Mouse (Mus musculus) heart, postnatal 36 days (tissue): ENCODE data around the gene Pik3cd. TPM values are rescaled to one million over a fixed set of nuclear protein-coding genes. Genes with fewer than 3 reads are reported as not detected.
A peak's percentile ranks its signal among the peaks of the same experiment; 100 is the strongest.

Source experiments
- DNase-seq, 2 experiments: peaks; one replicate each; pipeline ENCODE4 v3.0.0; 2021 to 2022
- intact Hi-C: fragments of 180-260 bp; cut with DNase I; formaldehyde crosslinking; loops from one replicate; pipeline ENCODE4 v1.15.1; 2025
- total RNA-seq, 2 experiments: library from RNA; stranded (reverse); gene quantifications; 2 replicates each; pipeline ENCODE4 v1.2.3; 2021

Gene Pik3cd
- total RNA-seq, 2 experiments from 2014 or later: 4.3 to 5.9 TPM

DNA sequence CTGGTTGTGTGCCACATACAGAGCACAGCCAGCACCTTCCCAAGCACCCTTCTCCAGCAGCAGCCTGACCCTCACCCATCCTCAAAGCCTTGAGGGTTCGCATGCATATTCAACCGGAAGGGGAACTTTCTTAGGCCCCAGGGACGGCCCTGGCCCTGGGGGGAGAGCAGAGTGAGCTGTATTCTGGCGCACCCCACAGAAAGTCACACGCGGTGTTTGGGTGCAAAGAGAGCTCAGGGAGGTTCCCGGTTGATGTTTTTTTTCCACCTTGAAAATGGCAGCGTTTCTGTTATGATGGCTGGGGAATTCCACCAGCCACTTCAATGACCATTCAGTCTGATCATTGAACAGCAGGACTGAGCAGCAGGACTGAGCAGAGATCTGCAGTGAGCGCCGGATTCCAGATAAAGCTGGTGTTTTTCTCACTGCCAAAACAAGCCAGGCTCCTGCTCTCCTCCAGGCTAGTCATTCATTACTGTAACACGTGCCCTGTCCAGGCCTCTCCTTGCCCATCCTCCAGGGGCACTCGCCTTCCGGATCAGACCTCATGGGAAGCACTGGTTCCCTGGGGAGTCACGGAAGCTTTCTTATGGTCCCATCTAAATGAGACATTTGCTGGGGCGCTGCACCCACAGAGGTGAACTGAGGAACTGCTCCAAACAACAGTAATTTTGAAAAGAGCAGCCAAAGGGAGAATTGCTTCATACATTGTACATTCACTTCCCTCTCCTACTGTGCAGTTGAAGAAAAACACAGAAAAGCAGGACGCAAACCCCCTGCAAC lies 6.0 kb downstream of the Pik3cd start:
- intact Hi-C loops: no loop called here

DNA sequence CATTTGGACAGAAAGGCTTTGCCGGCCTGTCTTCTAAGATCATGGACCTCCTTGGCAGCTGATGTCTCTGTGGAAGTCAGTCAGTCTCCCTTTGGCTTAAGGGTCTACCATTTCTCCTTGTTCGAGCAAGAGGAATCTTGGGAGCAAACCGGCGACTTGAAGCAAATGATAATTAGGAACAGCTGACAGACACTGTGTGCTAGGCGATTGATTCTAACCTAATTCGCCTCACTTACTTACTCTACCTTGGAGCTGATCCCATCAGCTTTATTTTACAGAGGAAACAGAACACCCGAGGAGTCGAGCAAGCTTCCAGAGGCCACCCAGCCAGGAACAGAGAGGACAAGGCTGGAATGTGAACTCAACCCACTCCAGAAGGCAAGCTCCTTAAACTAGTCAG lies 11.0 kb downstream of the Pik3cd start:
- no peak for DNase-seq

More for the DNA sequence above, 6.0 kb downstream of the Pik3cd start:
- no peak for DNase-seq

DNA sequence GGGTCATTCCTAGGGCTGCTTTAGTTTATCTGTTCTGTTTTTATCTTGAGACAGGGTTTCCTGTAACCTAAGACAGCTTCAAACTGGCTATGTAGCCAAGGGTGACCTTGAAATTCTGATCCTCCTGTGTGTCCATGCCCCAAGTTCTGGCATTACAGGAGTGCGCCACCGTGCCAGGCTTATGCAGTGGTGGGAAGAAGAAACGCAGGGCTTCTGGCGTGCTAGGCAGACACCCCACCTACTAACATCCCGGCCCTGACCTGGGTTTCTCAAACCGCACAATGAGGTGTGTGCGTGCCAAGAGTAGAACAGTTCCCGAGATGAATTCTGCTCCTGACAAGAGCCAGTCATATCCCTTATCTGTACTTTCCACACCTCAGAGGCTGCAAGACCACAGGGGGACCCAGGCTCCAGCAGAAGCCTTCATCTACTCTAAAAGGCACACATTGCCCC lies 11.5 kb downstream of the Pik3cd start:
- intact Hi-C loops: no loop called here
- DNase-seq: no peak

More for the DNA sequence above, 11.0 kb downstream of the Pik3cd start:
- intact Hi-C loops: no loop called here

DNA sequence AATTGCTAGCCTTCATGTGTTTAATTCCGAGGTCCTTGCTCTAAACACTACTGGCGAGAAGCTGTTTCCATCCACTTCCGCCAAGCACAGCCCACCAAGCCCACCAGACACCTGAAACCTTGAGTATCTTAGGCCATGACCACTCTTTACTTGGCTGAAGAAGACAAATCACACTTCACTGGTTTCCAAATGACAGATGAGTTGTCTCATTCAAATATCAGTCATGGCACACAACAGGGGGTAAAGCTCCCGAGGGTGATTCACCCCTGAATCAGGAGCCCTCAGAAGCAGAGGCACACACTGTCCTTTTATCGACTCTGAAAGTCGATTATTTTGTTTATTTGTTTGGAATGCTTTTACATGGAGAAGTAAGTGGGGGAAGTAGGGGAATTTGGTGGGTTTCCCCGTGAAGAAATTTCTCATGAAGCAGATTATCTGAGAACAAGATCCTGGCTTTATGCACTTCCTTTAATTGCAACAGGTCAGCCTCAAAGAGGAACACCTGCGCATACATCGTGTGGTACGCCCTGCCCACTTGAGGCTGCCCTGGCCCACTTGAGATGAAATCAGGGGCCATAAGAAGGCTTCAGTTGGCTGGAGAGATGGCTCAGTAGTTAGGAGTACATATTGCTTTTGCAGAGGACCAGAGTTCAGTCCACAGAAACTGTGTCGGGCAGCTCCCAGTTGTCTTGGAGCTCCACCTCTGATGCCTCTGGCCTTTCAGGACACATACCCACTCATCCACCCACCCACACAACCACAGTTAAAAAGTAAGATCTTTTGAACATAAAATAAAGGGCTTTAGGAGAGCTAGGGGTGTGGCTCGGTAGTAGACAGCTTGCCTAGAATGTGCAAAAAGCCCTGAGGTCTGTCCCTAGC lies 12.3 kb downstream of the Pik3cd start:
- intact Hi-C loops: no loop called here
- no peak for DNase-seq

DNA sequence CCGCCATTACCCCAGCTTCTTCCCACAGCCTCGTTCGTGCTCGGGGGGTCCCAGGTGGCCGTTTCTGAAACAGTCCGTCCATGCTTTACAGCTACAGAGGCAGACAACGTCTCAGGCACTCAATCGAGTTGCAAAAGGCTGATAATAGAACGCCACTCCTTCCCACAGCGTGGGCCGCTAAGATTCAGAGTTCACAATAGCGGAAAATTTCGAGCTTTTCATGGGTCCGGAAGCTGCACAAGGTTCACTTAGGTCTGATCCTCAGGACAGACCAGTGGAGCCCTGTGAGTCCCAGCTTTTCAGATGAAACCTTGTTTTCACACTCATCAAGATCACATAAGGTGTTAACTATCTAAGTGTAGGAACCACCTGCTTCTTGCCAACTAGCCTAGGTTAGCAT lies 13.5 kb downstream of the Pik3cd start:
- no peak for DNase-seq
- intact Hi-C loops: no loop called here

DNA sequence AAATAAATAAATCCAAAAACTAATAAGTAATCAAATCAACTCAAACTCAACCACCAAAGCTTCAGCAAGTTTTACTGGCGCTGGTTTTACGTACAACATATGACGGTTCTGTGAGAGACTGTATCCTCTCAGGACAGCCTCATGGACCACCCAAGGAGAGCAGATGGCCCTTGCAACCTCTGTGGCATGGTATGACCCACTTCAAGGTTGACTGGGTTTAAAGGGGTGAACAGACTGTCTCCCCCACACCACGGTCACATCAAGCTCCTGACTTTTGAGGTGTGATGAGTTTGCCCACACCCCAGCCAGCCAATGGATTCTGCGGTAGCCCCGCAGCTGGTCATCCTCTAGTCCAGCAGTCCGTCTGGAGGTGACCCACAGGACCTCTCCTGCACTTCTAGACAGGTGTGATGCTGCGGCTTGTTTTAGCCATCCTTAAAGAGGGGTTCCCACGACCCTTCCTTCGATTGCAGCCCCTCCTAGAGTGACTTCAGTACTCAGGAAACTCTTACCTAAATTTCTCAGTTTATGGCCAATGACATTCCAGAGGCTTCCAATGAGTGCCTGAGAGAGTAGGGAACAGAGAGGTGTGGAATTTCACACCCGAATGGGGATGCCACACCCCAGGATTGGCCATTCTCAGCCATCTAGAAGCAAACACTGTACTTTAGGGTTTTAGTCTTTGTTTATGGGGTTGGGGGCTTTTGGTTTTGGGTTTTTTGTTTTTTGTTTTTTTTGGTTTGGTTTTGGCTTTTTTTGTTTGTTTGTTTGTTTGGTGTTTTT lies 17.3 kb downstream of the Pik3cd start:
- no peak for DNase-seq
- intact Hi-C loops: no loop called here

DNA sequence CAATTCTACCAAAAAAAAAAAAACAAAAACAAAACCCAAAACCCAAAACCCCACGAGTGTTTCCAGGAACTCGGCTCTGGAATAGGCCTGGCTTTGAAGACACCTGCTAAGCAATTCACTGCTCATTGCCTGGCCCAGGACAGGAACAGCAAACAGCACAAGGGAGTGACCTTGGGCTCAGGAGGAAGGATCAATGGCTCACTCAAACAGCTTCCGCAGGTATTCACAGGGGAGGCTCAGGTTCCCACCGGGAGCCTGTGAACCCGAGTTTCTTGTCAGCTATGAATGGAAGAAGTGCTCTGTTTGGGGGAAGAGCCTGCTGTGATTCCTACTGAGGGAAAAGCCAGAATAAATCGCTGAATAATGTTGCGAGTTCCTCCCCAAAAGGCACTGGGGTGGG lies 18.5 kb downstream of the Pik3cd start:
- intact Hi-C loops: no loop called here
- no peak for DNase-seq

DNA sequence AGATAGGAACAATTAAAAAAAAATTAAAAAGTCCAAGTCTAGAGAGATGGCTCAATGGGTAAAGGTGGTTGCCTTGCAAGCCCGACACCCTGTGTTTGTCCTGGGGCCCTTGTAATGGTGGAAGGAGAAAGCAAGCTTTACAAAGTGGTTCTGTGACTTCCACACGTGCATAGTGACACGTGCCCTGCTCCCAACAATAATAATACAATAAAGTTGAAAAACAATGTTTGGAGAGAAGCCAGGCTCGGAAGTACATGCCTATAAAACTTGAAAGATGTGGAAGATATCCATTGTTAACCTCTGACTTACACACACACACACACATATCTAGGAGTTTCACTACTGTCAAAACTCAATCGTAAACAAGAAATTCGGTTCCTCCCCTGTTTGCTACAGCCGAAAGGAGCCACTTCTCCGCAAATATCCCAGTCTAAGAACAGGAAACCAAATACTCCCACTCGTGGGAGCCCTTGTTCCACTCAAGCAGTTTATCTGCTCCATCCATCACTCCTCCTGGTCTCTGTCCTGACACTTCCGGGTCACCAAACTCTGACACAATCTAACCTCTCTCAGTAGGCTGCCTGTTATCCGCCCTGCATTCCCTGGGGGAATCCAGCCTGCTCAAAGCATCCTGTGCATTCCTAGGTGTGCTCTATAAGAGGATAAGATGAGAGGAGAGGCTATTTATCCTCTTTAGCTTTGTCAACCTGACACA lies 23.2 kb downstream of the Pik3cd start:
- intact Hi-C loops: no loop called here
- no peak for DNase-seq

DNA sequence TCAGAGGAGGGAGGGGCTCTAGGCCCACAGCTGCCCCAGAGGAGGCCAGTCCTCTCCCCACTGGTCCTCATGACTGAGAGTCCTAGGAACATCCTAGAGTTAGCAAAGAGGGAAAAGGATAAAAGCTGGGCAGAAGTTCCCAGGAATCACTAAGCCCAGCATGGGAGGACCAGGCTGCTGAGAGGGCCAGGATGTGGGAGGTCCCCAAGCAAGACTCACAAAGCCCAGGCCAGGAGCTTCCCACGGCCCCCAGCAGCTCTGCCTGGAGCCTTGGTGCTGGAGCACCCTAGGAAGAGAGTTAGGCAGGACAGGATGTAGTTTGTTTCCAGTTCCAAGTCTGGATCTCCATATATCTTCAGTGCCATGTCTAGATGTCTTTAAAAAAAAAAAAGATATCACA lies 24.4 kb downstream of the Pik3cd start:
- no peak for DNase-seq
- intact Hi-C loops: no loop called here

DNA sequence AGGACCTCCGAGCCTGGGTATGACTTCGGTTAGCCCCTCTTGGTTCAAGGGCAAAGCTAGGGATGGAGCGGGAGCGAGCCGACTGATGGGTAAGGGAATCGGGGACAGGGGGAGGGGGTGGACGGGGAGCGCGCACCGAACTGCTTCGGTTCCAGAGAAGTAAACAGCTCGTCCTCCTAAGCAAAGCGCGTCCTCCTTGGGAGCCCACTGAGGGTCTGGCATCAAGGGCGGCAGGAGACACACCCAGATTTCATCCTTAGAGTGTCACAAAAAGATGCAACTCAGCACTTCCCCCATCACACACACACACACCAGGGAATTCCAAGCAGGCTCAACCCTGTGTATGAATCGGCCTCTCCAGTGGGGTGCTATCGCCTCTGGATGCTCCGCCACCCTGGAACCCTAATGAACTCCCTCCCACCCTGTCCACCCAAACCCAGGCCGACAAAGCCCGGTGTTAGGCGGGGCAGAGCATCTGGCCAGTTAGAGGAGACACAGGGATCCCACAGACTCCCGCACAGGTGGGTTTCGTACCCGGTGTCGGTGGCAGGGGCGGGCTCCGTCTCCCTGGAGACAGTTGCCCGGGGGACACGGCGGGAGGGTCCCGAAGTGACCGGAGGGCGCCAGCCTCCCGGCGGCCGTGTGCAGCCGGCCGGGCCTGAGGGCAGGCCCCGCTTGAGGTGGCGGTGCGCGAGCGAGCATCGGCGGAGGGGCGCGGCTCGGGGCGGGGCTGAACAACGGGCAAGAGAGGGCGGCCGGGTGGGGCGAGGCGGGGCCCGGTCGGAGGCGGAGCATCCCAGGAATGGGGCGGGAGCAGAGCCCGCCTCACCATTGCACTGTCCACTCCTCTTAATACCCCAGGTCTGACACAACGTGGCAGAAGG lies 26.8 kb downstream of the Pik3cd start:
- peak; percentile 77 to 78 for DNase-seq
- intact Hi-C loops: no loop called here

DNA sequence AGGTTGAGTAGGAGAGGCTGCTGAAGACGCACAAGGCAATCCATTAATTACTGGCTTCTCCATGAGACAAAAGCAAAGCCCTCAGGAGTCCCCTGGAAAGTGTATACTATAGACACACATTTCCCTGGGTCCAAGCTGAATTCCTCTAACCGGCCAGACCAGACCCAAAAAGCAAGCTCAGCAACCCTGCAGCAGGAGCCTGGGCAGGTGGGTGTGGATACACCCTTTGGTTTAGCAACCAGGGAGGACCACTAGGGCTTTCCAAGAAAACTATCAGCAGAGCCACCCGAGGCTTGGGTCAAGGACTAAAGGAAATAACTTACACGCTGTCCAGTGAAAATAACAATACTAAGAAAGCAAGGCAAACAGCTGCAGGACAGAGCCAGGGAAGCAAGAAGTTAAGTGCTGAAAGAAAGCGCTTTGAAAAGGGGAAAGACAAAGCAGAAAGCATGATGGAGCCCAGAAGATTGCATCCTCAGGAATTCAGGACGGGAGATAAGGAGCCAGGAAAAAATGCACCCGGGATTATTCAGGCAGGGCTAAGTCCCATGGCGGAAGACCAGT lies 27.5 kb downstream of the Pik3cd start:
- no peak for DNase-seq
- intact Hi-C loops: no loop called here

DNA sequence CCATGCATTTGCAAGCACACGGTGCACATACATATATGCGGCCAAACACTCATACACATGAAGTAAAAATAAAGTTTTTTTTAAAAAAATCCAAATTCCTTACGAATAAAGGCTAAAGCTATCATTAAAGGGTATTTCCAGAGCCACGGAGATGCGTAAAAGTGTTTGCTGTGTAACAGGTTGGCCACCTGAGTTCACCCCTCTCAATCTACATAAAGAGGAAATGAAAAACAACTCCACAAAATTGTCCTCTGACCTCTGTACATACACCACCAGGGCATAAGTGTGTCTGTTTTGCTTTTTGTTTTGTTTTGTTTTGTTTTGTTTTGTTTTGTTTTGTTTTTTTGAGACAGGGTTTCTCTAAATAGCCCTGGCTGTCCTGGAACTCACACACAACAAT lies 29.6 kb downstream of the Pik3cd start:
- DNase-seq: no peak
- intact Hi-C loops: no loop called here

DNA sequence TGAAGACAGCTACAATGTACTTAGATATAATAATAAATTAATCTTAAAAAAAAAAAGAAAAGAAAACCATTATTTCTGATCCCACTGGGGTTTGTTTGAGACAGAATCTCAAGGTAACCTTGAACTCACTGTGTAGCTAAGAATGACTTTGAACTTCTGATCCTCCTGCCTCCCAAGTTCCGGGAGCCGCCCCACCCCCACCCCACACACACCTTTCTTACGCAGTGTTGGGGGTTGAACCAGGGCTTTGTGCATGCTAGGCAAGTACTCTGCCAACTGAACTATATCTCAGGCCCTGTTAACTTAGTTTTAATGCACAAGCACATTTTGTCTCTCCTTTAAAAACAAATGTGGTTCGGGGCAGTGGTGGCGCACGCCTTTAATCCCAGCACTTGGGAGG lies 31.2 kb downstream of the Pik3cd start:
- no peak for DNase-seq
- intact Hi-C loops: no loop called here

DNA sequence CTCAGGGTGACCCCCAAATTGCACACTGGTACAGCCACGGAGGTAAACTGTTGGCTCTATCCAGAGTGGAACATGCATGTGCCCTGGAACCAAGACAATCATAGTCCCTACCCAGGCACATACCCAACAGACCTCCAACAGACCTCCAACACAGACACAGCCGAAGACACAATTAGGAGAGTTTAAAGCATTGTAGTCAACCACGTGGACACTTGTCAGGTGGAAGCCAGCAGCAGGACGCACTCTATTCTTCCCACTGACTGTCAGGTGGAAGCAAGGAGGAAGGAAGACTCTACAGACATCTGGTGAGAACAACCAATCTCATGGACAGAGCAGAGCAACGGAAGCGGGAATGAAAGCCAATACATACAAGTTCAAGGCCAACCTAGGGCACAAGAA lies 36.7 kb downstream of the Pik3cd start:
- intact Hi-C loops: no loop called here

DNA sequence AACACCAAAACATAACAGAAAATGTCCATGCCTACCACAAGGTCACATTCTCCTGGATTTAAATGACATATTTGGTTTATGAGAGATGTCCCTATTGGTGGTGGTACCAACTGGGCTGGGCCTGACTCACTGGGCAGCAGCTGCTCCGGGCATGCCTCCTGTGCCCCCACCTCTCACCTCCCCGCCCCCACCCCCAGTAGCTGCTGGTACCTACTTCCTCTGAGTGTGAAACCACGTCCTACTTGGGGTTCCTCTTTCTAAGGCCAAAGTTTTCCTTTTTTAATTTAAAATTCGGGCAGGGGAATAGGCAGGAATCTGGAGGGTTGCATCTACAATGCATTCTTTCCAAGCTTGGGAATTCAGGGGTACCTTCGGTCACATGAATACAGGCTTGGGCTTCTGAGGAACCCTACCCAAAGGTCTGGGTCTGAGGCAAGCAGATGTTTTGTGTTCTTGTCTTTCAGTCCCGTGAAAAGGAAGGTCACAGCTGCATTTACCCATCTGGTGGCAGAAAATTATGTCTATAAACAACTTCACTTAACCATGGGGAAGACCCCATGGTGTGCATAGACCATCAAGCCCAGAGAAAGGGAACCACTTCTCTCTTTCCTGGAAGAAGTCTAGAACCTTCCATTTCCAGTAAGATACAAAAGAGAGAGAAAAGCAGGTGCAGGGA lies 37.2 kb downstream of the Pik3cd start:
- intact Hi-C loops: no loop called here
- no peak for DNase-seq

More for the DNA sequence above, 36.7 kb downstream of the Pik3cd start:
- DNase-seq: no peak

DNA sequence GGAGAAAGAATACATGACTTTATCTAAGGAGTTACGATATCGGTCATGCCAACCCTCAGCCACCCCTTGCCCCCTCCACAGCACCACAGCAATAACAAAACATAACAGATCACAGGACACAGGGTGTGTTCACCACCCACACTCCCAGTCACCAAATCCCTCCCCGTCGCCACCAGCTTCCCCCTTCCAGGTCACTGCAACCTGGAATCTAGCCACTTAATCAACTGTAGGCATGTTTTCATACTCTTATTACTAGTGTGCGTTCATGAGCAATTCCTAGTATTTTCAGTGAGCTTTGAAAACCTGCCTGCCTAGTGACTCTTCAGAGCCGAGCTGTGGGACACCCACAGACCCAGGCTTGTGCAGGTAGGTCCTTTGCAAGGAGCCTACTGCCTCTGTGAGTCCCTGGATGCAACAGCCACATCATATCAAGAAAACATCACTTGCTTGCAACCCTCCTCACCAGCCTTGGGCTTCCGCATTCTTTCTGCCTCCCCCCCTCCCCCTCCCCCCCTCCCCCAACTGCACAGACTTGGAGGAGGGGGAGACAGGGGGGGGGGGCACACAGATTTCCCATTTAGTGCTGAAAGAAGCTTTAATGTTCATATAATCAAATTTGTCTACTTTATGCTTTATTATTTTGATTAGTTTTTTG lies 38.4 kb downstream of the Pik3cd start:
- intact Hi-C loops: no loop called here
- no peak for DNase-seq

DNA sequence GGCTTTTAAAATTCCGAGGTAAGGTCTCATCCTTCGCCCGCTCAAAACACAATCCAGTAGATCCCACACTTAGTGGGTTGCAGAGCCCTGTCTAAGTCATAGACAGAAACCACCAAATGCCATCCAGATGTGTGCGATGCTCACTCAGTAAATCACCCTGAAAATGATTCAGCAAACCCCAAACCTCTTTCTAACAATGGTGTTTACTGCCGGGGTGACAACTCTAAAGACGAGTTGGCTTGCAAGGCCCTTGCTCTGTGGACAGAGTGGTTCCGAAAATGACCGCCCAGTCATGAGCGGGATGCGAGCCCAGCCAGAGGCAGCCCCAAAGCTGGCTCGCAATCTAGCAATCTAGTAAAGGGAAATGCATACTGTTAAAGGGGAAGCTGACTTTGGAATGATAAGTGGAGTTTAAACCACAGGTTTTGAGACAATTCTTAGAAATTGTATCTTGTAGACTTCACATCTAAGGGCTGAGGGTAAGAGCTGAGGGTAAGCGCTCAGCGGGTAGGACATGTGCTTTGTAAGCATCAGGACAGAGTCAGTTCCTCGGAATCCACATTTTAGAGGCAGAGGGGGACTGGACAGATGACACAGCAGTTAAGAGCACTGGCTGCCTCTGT lies 40.3 kb downstream of the Pik3cd start:
- intact Hi-C loops: no loop called here

DNA sequence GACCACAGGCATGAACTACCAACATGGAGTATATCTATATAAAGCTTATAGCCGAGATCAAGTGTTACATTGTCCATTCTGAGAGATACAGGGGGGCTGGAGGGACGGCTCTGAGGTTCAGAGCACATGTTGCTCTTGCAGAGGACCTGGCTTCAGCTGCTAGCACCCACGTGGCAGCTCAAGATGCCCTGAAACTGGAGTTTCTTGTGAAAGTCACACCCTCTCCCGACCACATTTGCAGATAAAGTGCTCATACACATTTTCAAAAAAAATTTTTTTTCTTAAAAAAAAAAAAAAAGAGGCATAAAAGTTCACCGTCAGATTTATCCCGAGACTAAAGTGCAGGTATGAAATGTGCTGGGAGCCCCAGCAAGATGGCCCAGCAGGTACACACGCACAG lies 41.8 kb downstream of the Pik3cd start:
- intact Hi-C loops: no loop called here

More for the DNA sequence above, 40.3 kb downstream of the Pik3cd start:
- DNase-seq: no peak

More for the DNA sequence above, 41.8 kb downstream of the Pik3cd start:
- no peak for DNase-seq
